Mouse (Mus musculus): ENCODE measurements around the gene Lgals3bp. TPM values are rescaled to one million over a fixed set of nuclear protein-coding genes. Genes with fewer than 3 reads are reported as not detected.

Gene Lgals3bp
- polyA plus RNA-seq, 1 experiment from 2014 or later, result 113 TPM

DNA sequence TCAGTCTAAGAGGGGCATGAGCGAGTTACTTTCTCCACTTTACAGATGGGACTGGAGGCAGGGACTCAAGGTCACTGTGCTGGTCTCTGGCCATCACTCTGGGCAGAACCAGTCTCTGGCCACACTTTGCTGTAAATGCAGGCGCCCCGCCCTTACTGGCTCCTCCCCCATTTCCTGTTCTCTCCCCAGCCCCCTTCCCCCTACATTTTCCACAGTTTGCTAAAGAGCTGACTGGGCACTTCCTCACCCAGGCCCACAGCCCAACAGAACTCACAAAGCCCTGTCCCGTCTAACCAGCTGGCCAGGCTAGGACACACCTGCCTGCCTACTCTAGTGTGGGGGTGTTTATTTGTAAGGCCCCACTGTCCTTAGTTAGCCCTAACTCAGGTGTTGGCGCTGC, 53.0 kb downstream of the Lgals3bp start:
- POLR2A ChIA-PET, result interaction anchor here (0.6 to 1.0 kb wide), 3 partner anchors 13 to 215 kb away, joined by 3 read pairs; no protein-coding TSS in a partner anchor
- no peak for TF ChIP-seq CTCF (IDR thresholded peaks at IDR 0.05)
- DNase-seq (ENCODE audit: low read depth, low spot score) (no peak), ATAC-seq (no peak)
- in situ Hi-C loops (cut with MboI; ENCODE audit: low pct_unique_long_range_greater_than_20kb), result no loop called here
- H3K27me3 ChIP-seq, result no peaks in the 10 kb centered on the region
- CTCF ChIA-PET, result no interaction called here

DNA sequence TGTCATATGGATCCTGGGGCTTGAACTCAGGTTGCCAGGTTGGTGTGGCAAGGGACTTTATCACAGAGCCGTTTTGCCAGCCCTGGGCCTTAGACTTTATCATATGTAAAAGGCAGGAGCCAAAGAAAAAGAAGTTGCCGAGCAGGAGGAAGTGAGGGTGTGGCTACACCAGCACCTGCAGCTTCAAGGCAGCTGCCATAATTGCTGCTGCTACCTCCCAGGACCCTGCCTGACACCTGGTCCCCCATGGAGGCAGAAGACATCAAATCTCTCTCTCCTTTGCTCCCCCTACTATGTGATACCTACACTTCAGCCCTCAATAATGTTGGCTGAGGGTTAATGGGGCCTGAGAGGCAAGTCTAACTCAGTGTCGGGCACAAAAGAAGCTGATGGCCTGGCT, 53.5 kb downstream of the Lgals3bp start:
- CTCF ChIA-PET, result no interaction called here
- no peak for ATAC-seq
- POLR2A ChIA-PET, result interaction anchor here (1.0 kb wide), 1 partner anchor 17 kb away, joined by 3 read pairs; no protein-coding TSS in a partner anchor
- no peak for DNase-seq (ENCODE audit: low read depth, low spot score)
- no peak for TF ChIP-seq CTCF (IDR thresholded peaks at IDR 0.05)
- H3K27me3 ChIP-seq, result no peaks in the 10 kb centered on the region
- in situ Hi-C loops (cut with MboI; ENCODE audit: low pct_unique_long_range_greater_than_20kb), result no loop called here

DNA sequence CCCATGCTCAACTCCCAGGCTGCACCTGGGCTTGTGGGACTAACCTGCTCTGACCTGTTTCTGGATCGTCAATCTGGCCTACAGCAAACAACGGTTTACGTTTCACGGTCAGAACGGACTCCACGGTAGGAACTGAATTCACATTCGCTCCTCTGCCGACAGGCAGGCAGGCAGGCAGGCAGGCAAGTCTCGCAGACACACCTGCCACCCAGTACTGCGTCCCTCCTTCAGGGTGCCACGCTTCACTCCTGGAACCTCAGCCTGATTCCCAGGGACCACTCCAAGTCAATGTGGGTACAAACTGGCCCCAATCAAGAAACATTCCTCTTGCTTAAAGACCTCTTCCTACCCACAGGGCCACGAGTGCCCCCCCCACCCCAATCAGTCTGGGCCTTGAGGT, 54.0 kb downstream of the Lgals3bp start:
- CTCF ChIA-PET, result no interaction called here

DNA sequence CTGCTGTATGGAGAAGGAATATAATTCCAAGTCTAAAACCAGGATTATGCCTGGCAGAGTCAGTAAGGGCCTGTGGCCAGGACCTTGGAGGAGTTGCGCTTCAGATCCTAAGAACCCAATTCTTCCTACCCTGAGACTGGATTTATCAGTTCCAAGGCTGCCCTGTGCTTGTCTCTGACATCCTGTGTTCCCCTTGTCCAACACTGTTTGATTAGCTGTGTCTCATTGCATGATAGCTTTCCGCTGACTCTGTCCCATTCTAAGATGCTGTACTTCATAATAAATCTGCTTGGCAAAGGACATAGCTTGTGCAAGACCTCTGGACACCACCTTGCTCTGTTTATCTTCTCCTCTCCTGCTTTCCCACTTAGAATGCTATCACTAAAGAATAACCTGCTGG, 54.5 kb downstream of the Lgals3bp start:
- POLR2A ChIA-PET, result no interaction called here
- in situ Hi-C loops (cut with MboI; ENCODE audit: low pct_unique_long_range_greater_than_20kb), result no loop called here
- no peak for TF ChIP-seq CTCF (IDR thresholded peaks at IDR 0.05)
- DNase-seq (ENCODE audit: low read depth, low spot score) (no peak), ATAC-seq (no peak)
- CTCF ChIA-PET, result no interaction called here
- H3K27me3 ChIP-seq, result no peaks in the 10 kb centered on the region

More for the DNA sequence above, 54.0 kb downstream of the Lgals3bp start:
- H3K27me3 ChIP-seq, result no peaks in the 10 kb centered on the region
- no peak for ATAC-seq
- POLR2A ChIA-PET, result no interaction called here
- DNase-seq (ENCODE audit: low read depth, low spot score), result no peak
- in situ Hi-C loops (cut with MboI; ENCODE audit: low pct_unique_long_range_greater_than_20kb), result no loop called here
- TF ChIP-seq CTCF (IDR thresholded peaks at IDR 0.05), result no peak

DNA sequence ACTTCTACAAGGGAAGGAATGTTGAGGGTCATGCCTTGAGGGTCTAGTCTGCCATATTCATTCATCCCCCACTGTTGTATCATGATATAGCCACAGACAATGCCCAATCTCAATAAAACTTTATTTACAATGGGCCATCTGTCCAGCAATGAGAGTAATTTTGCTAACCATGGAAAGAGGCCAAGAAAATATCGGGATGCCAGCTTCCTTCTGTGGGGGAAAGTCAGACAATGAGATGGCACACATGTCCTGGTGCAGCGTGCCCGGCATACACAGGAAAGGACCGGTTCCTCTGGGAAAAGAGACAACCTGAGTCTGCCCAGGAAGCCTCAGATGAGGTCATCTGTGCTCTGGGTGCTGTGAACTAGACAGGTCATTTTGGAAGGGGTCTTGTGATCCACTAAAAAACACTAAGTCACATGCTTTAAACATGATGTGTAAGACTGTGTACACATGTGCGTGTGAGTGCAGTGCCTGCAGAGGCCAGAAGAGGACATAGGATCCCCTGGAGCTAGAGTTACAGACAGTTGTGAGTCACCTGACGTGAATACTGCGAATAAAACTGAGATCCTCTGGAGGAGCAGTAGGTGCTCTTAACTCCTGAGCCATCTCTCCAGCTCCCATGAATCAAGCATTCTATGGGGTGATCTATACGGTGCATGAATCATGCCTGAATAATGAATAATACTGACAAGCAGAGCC, 55.3 kb downstream of the Lgals3bp start:
- ChIA-PET POLR2A (interaction anchor here (0.7 kb wide), 1 partner anchor 15 kb away, joined by 3 read pairs; no protein-coding TSS in a partner anchor), CTCF (no interaction called here)
- DNase-seq (ENCODE audit: low read depth, low spot score) (no peak), ATAC-seq (no peak)
- no peak for TF ChIP-seq CTCF (IDR thresholded peaks at IDR 0.05)
- no peaks in the 10 kb centered on the region for H3K27me3 ChIP-seq
- in situ Hi-C loops (cut with MboI; ENCODE audit: low pct_unique_long_range_greater_than_20kb), result no loop called here

DNA sequence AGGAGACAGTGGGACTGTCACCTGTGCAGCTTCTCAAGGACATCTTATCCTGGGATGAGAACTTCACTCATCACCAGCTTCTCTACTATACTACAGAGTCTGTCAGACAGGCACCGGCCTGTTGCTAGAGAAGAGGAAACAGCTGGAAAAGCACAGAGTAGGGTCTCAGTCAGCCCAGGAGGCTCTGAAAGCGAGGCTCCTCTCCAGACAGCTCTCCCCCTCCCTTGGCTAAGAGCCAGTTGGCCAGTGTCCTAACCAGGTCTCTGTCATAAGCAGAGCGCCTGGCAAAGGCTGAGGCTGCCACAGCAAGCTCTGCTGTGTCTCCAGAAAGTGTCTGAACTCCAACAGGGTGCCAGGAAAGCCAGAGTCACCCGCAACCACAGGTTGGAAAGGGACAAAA, 56.2 kb downstream of the Lgals3bp start:
- CTCF ChIA-PET, result no interaction called here
- in situ Hi-C loops (cut with MboI; ENCODE audit: low pct_unique_long_range_greater_than_20kb), result no loop called here
- no peak for ATAC-seq
- no peak for DNase-seq (ENCODE audit: low read depth, low spot score)
- TF ChIP-seq CTCF (IDR thresholded peaks at IDR 0.05), result no peak
- POLR2A ChIA-PET, result no interaction called here
- no peaks in the 10 kb centered on the region for H3K27me3 ChIP-seq

DNA sequence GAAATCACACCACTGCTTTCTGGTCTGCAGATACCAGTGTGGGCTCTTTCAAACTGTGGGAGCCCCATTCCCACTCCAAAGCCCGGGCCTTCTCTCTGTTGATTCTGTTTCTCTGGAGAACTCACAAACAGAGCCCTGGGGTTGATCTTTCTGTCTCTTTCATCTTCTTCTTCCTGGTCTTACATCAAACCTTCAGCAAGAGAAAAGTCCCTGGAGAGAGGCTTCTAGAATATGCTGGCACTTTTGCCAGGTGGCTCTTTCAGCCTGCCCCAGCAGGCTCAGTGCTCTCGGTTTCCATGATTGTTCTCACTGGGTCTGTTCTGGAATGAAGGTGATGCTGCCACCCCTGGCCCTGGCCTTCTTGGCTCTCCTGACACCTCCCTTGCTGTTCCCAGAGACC, 58.3 kb downstream of the Lgals3bp start:
- ChIA-PET POLR2A (no interaction called here), CTCF (interaction anchor here (1.0 to 2.2 kb wide), 2 partner anchors 12 to 36 kb away, joined by 3 to 5 read pairs; no protein-coding TSS in a partner anchor)
- DNase-seq (ENCODE audit: low read depth, low spot score) (no peak), ATAC-seq (no peak)
- no peak for TF ChIP-seq CTCF (IDR thresholded peaks at IDR 0.05)
- in situ Hi-C loops (cut with MboI; ENCODE audit: low pct_unique_long_range_greater_than_20kb), result no loop called here
- no peaks in the 10 kb centered on the region for H3K27me3 ChIP-seq

Other genes starting within 250 kb of the Lgals3bp start
- gene Cyth1, start 153.5 kb downstream of the Lgals3bp start, polyA plus RNA-seq (2021), result 30.8 TPM
- 26.0 TPM for gene Usp36, start 111.8 kb downstream of the Lgals3bp start, polyA plus RNA-seq (2021)
- gene Cep295nl, start 59.6 kb downstream of the Lgals3bp start, polyA plus RNA-seq (2021), result 0.41 TPM
- 459 TPM for gene Timp2, start 46.4 kb downstream of the Lgals3bp start, polyA plus RNA-seq (2021)
- gene Cant1, start 17.0 kb upstream of the Lgals3bp start, polyA plus RNA-seq (2021), result 49.4 TPM
- gene C1qtnf1, start 26.1 kb upstream of the Lgals3bp start, polyA plus RNA-seq (2021), result 11.2 TPM
- 4.7 TPM for gene Engase, start 74.7 kb upstream of the Lgals3bp start, polyA plus RNA-seq (2021)

Data from Patski (cell line).